Comparison of ENCODE assay signal across 7 mouse cellular contexts in genomic region chr8:120368814-120369649, GRCm38 (mm10).
DNase-seq lines count a peak whose midpoint lies in the region; ATAC-seq lines count a peak whose summit lies in the region.

No protein-coding gene starts in this region.

- peak; percentile 71 for ATAC-seq in intestine, embryonic 16.5 days

- no peak overlapping the region; the same call in 1 of the 2 replicates for H3K4me2 ChIP-seq in intestine, embryonic 16.5 days (ENCODE audit: low read depth, low read length)

- H3K4me1 ChIP-seq in intestine, embryonic 16.5 days (ENCODE audit: control insufficient read depth, insufficient read depth, low read length) = peaks cover 72% of the 10 kb centered on the region
- peaks cover 95% of the 10 kb centered on the region for H3K4me1 ChIP-seq in midbrain, embryonic 10.5 days

- H3K4me3 ChIP-seq in intestine, embryonic 16.5 days (ENCODE audit: low read length) = no peak overlapping the region
- H3K4me3 ChIP-seq in midbrain, embryonic 10.5 days = 0 out of 2 replicates have a peak overlapping the region, but pooled peaks have one; percentile 4

- H3K27ac ChIP-seq in intestine, embryonic 16.5 days (ENCODE audit: low read length) = peak overlapping the region; percentile 55
- peak overlapping the region; percentile 6 for H3K27ac ChIP-seq in midbrain, embryonic 10.5 days (replicated peaks)

- H3K9me3 ChIP-seq in intestine, embryonic 16.5 days (ENCODE audit: control insufficient read depth, low read length) = no peaks in the 10 kb centered on the region
- H3K9me3 ChIP-seq in midbrain, embryonic 10.5 days (replicated peaks) = no peaks in the 10 kb centered on the region

- no peaks in the 10 kb centered on the region for H3K27me3 ChIP-seq in intestine, embryonic 16.5 days (replicated peaks; ENCODE audit: control insufficient read depth, insufficient read depth, low read length)
- peaks cover 36% of the 10 kb centered on the region for H3K27me3 ChIP-seq in midbrain, embryonic 10.5 days (ENCODE audit: low read depth, poor library complexity, severe bottlenecking)

- whole genome bisulfite sequencing in intestine, embryonic 16.5 days = 28% methylated on average over 11 of the region's 11 CpGs
- WGBS in midbrain, embryonic 10.5 days = 40% methylated on average over 11 of the region's 11 CpGs

- peak overlapping the region; percentile 45; the same call in 1 of the 2 replicates for H3K9ac ChIP-seq in intestine, embryonic 16.5 days (ENCODE audit: low read depth, low read length)

- intact Hi-C loops in gastrocnemius, postnatal 36 days (cut with DNase I) = no loop called here
- intact Hi-C loops in left cerebral cortex, postnatal 25 days (cut with DNase I) = no loop called here

- no peaks in the 10 kb centered on the region for H3K36me3 ChIP-seq in intestine, embryonic 16.5 days (ENCODE audit: control insufficient read depth, insufficient read depth, low read length)
- no peaks in the 10 kb centered on the region for H3K36me3 ChIP-seq in midbrain, embryonic 10.5 days

- DNase-seq in adrenal gland, adult 18-20 months (ENCODE audit: low spot score in 2 of 2) = peak; percentile 80 to 87
- peak; percentile 74 for DNase-seq in embryo, embryonic 11 days
- peak; percentile 76 to 85 for DNase-seq in gastrocnemius, postnatal 36 days
- DNase-seq in left cerebral cortex, postnatal 25 days (ENCODE audit: low spot score in 2 of 2) = peak; percentile 68 to 80
- DNase-seq in midbrain, embryonic 10.5 days (ENCODE audit: low spot score) = peak; percentile 53
- peak; percentile 78 for DNase-seq in right cerebral cortex, postnatal 4 days
